Mouse (Mus musculus) lung, adult 2 months (tissue): Measurements from ENCODE around the gene Gm4881.

Experiments
- CTCF ChIP-seq: fragments of 200-500 bp; IDR thresholded peaks from 2 replicates; pipeline ENCODE4 v1.5.1; 2011; ENCODE audit warnings: mild to moderate bottlenecking, low read length, control low read depth; ENCODE audit not compliant: insufficient read depth
- POLR2A ChIP-seq: fragments of 200-500 bp; IDR thresholded peaks from 2 replicates; pipeline ENCODE4 v1.6.1; 2011; ENCODE audit warnings: low read depth, mild to moderate bottlenecking, control low read depth, low read length, borderline replicate concordance; ENCODE audit errors: extremely low read depth

GRCm38 (mm10) chr7:24985799-24986198 is 41.5 kb upstream of the Gm4881 start:
- TF ChIP-seq CTCF = no peak
- TF ChIP-seq POLR2A = no peak
